Mouse (Mus musculus) left cerebral cortex, adult 2 months (tissue): ENCODE data around the gene Kcmf1. TPM values are rescaled to one million over a fixed set of nuclear protein-coding genes. Genes with fewer than 3 reads are reported as not detected.

Experiments used
- DNase-seq, 2 experiments: peaks; one replicate each; pipeline ENCODE4 v3.0.0; 2021 to 2022; ENCODE audit warnings: low spot score in 2 of 2, mixed read lengths in 1 of 2; ENCODE audit errors: extremely low spot score in 1 of 2
- H3K27ac ChIP-seq: fragments of 200-600 bp; 2 replicates; pipeline ENCODE4 v1.8.1; 2022
- H3K4me3 ChIP-seq: fragments of 200-600 bp; 2 replicates; pipeline ENCODE4 v1.8.1; 2022
- CTCF ChIP-seq: fragments of 200-600 bp; IDR thresholded peaks from 2 replicates; pipeline ENCODE4 v1.8.1; 2022; ENCODE audit warnings: antibody characterized with exemption, mild to moderate bottlenecking, moderate library complexity
- intact Hi-C: fragments of 180-260 bp; cut with DNase I; formaldehyde crosslinking; loops from one replicate; pipeline ENCODE4 v1.15.1; 2025
- long read RNA-seq, 2 experiments: library from polyadenylated mRNA; stranded (forward); transcript quantifications; one replicate each; pipeline ENCODE4 v2.0.0; 2021; ENCODE audit warnings: borderline mapping rate in 2 of 2
- total RNA-seq, 2 experiments: library from RNA; stranded (reverse); gene quantifications; 2 replicates each; pipeline ENCODE4 v1.2.3; 2021

Kcmf1 gene
- total RNA-seq = 10 to 100 TPM; 66.0 to 72.0 TPM
- long read RNA-seq, experiment 1, transcript Kcmf1-204 (7 exons, 1,743 nt) = minor isoform, 5 of 58 reads
- long read RNA-seq, experiment 1, transcript Kcmf1-201 (7 exons, 3,251 nt) = major isoform, 36 of 58 reads
- long read RNA-seq, experiment 1, partial matches to known transcripts = 17 of 58 reads
- long read RNA-seq, experiment 1, other reads (novel, unspliced or antisense) = 0 of 58 reads
- long read RNA-seq, experiment 2, transcript Kcmf1-201 (7 exons, 3,251 nt) = major isoform, 33 of 42 reads
- long read RNA-seq, experiment 2, partial matches to known transcripts = 5 of 42 reads
- long read RNA-seq, experiment 2, other reads (novel, unspliced or antisense) = 2 of 42 reads

- Histone ChIP-seq H3K4me3 (peak within 1 kb of the TSS; percentile 85), H3K27ac (peak within 1 kb of the TSS; percentile 91)
- peak; percentile 65 to 68 for DNase-seq
- intact Hi-C loops = no loop called here
- TF ChIP-seq CTCF = no peak
These were observed at the start of gene Kcmf1 for GRCm38 (mm10) chr6:72899781-72900681. Kcmf1 (minus strand) TSS chr6:72899979.

GRCm38 (mm10) chr6:72949161-72949756, 49.5 kb upstream of the Kcmf1 start:
- TF ChIP-seq CTCF = no peak
- Histone ChIP-seq H3K4me3 (no peak overlapping the region), H3K27ac (no peak overlapping the region; the same call in 1 of the 2 replicates)
- DNase-seq = peak; percentile 46 to 65
- intact Hi-C loops = loop anchor here (1.0 kb wide), 1 partner anchor 9 kb away; the partner anchor contains the start of gene Tmsb10

GRCm38 (mm10) chr6:72948392-72948791, 48.6 kb upstream of the Kcmf1 start:
- DNase-seq = no peak
- intact Hi-C loops = loop anchor here (1.0 kb wide), 1 partner anchor 298 kb away; no protein-coding TSS in a partner anchor
- Histone ChIP-seq H3K27ac (no peak overlapping the region), H3K4me3 (no peak overlapping the region)
- no peak for TF ChIP-seq CTCF

GRCm38 (mm10) chr6:72947960-72948359, 48.2 kb upstream of the Kcmf1 start:
- no peak for DNase-seq
- no peak; the same call in 1 of the 2 replicates for TF ChIP-seq CTCF
- intact Hi-C loops = loop anchor here (1.0 kb wide), 1 partner anchor 298 kb away; no protein-coding TSS in a partner anchor
- Histone ChIP-seq H3K27ac (no peak overlapping the region), H3K4me3 (no peak overlapping the region)

- Histone ChIP-seq H3K4me3 (no peak overlapping the region), H3K27ac (no peak overlapping the region)
- intact Hi-C loops = loop anchor here (1.0 kb wide), 2 partner anchors 70 to 213 kb away; no protein-coding TSS in a partner anchor
- TF ChIP-seq CTCF = peak; percentile 92
- DNase-seq = peak; percentile 67 to 73
These were observed 40.7 kb upstream of the Kcmf1 start for GRCm38 (mm10) chr6:72940493-72940892.

GRCm38 (mm10) chr6:72937859-72938258, 38.1 kb upstream of the Kcmf1 start:
- H3K4me3 ChIP-seq = no peak overlapping the region
- no peak for TF ChIP-seq CTCF
- H3K27ac ChIP-seq = no peak overlapping the region
- DNase-seq = no peak
- intact Hi-C loops = loop anchor here (5.0 kb wide), 1 partner anchor 289 kb away; no protein-coding TSS in a partner anchor

- DNase-seq = no peak
- H3K27ac ChIP-seq = no peak overlapping the region
- H3K4me3 ChIP-seq = no peak overlapping the region
- TF ChIP-seq CTCF = no peak
- intact Hi-C loops = loop anchor here (5.0 kb wide), 1 partner anchor 290 kb away; no protein-coding TSS in a partner anchor
These were observed 37.7 kb upstream of the Kcmf1 start for GRCm38 (mm10) chr6:72937430-72937829.

GRCm38 (mm10) chr6:72932955-72933354, 33.2 kb upstream of the Kcmf1 start:
- H3K4me3 ChIP-seq = no peak overlapping the region
- intact Hi-C loops = no loop called here
- TF ChIP-seq CTCF = no peak
- DNase-seq = no peak
- no peak overlapping the region for H3K27ac ChIP-seq

GRCm38 (mm10) chr6:72931533-72931932, 31.8 kb upstream of the Kcmf1 start:
- no peak for DNase-seq
- intact Hi-C loops = no loop called here
- no peak overlapping the region for H3K27ac ChIP-seq
- H3K4me3 ChIP-seq = no peak overlapping the region
- no peak for TF ChIP-seq CTCF

- intact Hi-C loops = no loop called here
- Histone ChIP-seq H3K4me3 (no peak overlapping the region), H3K27ac (no peak overlapping the region)
- no peak for TF ChIP-seq CTCF
- DNase-seq = no peak
These were observed 30.1 kb upstream of the Kcmf1 start for GRCm38 (mm10) chr6:72929795-72930398.
